8 mouse cellular contexts compared by ENCODE assay signal in the genomic region with DNA sequence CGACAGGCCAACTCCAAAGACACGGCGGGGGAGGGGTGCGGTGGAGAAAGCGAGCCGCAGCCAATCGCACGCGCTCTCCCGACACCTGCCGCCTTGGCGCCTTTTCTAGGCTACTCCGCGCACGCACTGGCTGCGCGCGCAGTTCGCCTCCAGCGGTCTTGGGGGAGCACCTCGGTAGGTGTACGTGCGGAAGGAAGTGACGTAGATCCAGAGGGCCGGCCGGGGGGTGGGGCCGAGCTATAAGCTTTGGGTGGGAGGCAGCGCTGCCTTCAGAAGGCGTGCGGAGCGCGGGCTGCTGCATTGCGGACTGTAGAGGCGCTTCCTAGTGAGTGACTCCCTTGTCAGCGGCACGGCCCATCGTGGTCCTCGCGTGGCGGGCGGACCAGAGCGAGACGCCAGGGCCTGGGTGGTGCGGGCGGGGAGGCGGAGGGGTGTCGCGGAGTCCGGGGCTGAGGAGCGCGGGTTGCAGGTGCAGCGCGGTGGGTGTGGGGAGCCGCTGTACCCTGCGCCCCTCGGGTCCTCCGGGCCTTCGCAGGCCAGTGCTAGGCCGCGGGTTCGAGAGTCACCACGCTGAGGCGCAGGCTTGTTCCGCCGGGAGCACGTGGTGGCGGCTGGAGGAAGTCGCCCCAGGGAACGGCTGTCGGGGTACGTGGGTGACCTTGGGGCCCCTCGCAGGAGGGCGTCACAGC. TPM values are rescaled to one million over a fixed set of nuclear protein-coding genes. Genes with fewer than 3 reads are reported as not detected.
DNase-seq lines count a peak whose midpoint lies in the region; ATAC-seq lines count a peak whose summit lies in the region.

Gene Tfrc, plus strand, starts transcription at position 209 of the 689 bp plus-strand sequence.

- ATAC-seq in intestine, embryonic 14.5 days (replicated peaks; ENCODE audit: low FRiP score, low TSS enrichment, low read depth) = peak; percentile 98

- WGBS in intestine, embryonic 14.5 days = under 1% methylated on average over 72 of the region's 73 CpGs

- H3K27me3 ChIP-seq in intestine, embryonic 14.5 days (replicated peaks; ENCODE audit: control insufficient read depth, insufficient read depth, low read length) = no peaks in the 10 kb centered on the region

- peak within 1 kb of the TSS; percentile 59 for H3K4me3 ChIP-seq in intestine, embryonic 14.5 days (ENCODE audit: low read depth, low read length)

- peak within 1 kb of the TSS; percentile 73 for H3K4me2 ChIP-seq in intestine, embryonic 14.5 days (ENCODE audit: low read length)

- H3K9me3 ChIP-seq in intestine, embryonic 14.5 days (ENCODE audit: control insufficient read depth, low read length) = no peaks in the 10 kb centered on the region

- DNase-seq in adrenal gland, adult 18-20 months (ENCODE audit: low spot score in 2 of 2) = peak; percentile 93 to 96
- DNase-seq in embryo, embryonic 11 days = peak; percentile 100
- DNase-seq in gastrocnemius, postnatal 25 days = peak; percentile 96
- DNase-seq in intestine, embryonic 14.5 days (ENCODE audit: low spot score) = peak; percentile 98
- peak; percentile 96 for DNase-seq in left cerebral cortex, postnatal 14 days (ENCODE audit: low spot score in 2 of 2)
- peak; percentile 99 for DNase-seq in mesoderm, embryonic 11.5 days (ENCODE audit: low read depth, low spot score)
- DNase-seq in right cerebral cortex, postnatal 36 days (ENCODE audit: low spot score in 2 of 2) = peak; percentile 95 to 96
- DNase-seq in yolk sac, embryonic 10.5 days (ENCODE audit: low spot score) = peak; percentile 98

- no peaks in the 10 kb centered on the region for H3K36me3 ChIP-seq in intestine, embryonic 14.5 days (ENCODE audit: control insufficient read depth, insufficient read depth, low read length)

- peak within 1 kb of the TSS; percentile 62 for H3K9ac ChIP-seq in intestine, embryonic 14.5 days (ENCODE audit: low read length)

- H3K4me1 ChIP-seq in intestine, embryonic 14.5 days (replicated peaks; ENCODE audit: control insufficient read depth, insufficient read depth, low read length) = no peaks in the 10 kb centered on the region

- intact Hi-C loops in left cerebral cortex, postnatal 14 days (cut with DNase I) = loop anchor here (2.0 kb wide), 2 partner anchors 92 to 102 kb away; no protein-coding TSS in a partner anchor

- H3K27ac ChIP-seq in intestine, embryonic 14.5 days (ENCODE audit: low read depth) = peak within 1 kb of the TSS; percentile 88

RNA-seq across cellular contexts. Expression of gene Tfrc, which starts in this region (rescaled TPM):
- 10 to 100 TPM; 19.8 to 34.3 TPM for total RNA-seq in adrenal gland, adult 18-20 months (2021)
- total RNA-seq in gastrocnemius, postnatal 25 days (2021) = 100 to 1,000 TPM; 192 to 211 TPM
- polyA plus RNA-seq in intestine, embryonic 14.5 days (2014; fragmentation: Nextera tagmentation; extraction: Ambion mirVana) = 140 and 162 TPM in 2 replicates
- total RNA-seq in left cerebral cortex, postnatal 14 days (2021) = 10 to 100 TPM; 89.4 to 97.8 TPM

Comparison
In these comparisons a context has a peak if more than half of its experiments do, and no peak if none do; other contexts are left out.
1. Peak in every context shown above with its lines: DNase-seq, ATAC-seq, H3K4me3 ChIP-seq and H3K27ac ChIP-seq.